Mouse (Mus musculus) hematopoietic stem cell, adult 5-6 weeks (primary cell): ENCODE data around the gene Fam213b. TPM values are rescaled to one million over a fixed set of nuclear protein-coding genes. Genes with fewer than 3 reads are reported as not detected.
A peak's percentile ranks its signal among the peaks of the same experiment; 100 is the strongest.

ENCODE experiments used
- ATAC-seq, 2 experiments: fragments of 125-278 bp in 1 of 2; replicated peaks in 1 of 2; 2 replicates each; pipeline ENCODE4 v1.8.0; 2016 to 2017; ENCODE audit warnings: inconsistent platforms in 2 of 2, mild to moderate bottlenecking in 2 of 2, moderate number of reproducible peaks in 2 of 2, low read depth in 1 of 2, moderate TSS enrichment in 1 of 2; ENCODE audit not compliant: low FRiP score in 2 of 2, poor library complexity in 2 of 2, severe bottlenecking in 2 of 2, insufficient read depth in 1 of 2, low TSS enrichment in 1 of 2
- total RNA-seq: library from RNA; stranded (forward); fragments of 172-1452, 232-1000 nt; gene quantifications from 2 replicates; pipeline ENCODE4 v1.2.3, GENCODE M21; 2017

Fam213b gene
- total RNA-seq, 1 experiment from 2014 or later, result 2.0 TPM

- no peak for ATAC-seq
These were observed 1.1 kb downstream of the Fam213b start for GRCm38 (mm10) chr4:154897676-154898465.

GRCm38 (mm10) chr4:154895549-154895948 lies 3.4 kb downstream of the Fam213b start:
- no peak for ATAC-seq

DNA sequence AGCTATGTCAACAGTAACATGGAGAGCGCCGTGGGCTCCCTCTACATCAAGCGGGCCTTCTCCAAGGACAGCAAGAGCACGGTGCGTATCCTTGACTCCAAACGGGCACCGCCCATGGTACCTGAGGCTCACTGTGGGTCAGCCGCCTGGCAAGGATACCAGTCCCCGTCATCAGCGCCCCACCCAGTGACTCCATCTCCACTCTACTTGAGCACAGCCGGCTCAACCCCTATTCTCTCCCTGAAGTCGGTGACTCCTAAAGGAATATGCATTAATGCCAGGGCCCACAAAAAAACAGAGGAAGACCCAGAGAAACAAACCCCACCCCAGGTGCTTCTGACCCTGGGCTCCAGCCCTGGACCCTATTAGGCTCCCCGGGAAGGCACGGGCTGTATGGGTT lies 8.0 kb downstream of the Fam213b start:
- no peak for ATAC-seq

GRCm38 (mm10) chr4:154887593-154888250 lies 11.2 kb downstream of the Fam213b start:
- no peak for ATAC-seq

GRCm38 (mm10) chr4:154886876-154887592 lies 11.9 kb downstream of the Fam213b start:
- no peak for ATAC-seq

- no peak for ATAC-seq
These were observed 13.5 kb downstream of the Fam213b start for GRCm38 (mm10) chr4:154885416-154885815.

DNA sequence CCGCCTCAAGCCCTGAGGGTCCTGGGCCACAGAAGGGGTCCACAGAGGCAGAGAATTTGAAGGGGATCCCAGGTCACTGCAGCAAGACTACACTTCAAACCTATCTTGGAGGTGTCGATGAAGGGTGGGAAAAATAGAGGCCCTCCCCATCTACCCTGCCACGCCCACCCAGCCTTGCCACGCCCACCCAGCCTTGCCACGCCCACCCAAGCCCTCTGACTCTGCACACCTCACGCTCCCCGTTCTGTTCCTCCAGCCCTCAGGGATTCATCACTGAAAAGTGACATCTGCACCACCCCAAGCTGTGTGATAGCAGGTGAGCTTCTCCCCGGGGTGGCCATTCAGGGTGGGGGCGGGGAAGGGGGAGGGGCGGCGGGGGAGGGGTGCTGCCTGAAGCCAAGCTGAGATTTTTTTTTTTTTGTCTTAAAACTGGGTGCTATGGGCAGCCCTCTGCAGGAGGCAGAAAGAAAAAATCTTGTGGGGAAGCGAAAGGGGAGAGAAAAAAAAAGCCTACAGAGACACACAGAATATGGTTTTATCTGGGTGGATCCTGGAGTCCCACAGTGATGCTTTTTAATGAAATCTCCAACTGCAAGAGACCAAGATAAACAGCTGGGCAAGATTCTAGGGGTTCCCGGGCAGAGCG lies 16.8 kb downstream of the Fam213b start:
- ATAC-seq, result no peak

GRCm38 (mm10) chr4:154880730-154881129 lies 18.2 kb downstream of the Fam213b start:
- peak in 1 of 2 experiments; percentile 21; a peak in 1 of 4 replicates for ATAC-seq

DNA sequence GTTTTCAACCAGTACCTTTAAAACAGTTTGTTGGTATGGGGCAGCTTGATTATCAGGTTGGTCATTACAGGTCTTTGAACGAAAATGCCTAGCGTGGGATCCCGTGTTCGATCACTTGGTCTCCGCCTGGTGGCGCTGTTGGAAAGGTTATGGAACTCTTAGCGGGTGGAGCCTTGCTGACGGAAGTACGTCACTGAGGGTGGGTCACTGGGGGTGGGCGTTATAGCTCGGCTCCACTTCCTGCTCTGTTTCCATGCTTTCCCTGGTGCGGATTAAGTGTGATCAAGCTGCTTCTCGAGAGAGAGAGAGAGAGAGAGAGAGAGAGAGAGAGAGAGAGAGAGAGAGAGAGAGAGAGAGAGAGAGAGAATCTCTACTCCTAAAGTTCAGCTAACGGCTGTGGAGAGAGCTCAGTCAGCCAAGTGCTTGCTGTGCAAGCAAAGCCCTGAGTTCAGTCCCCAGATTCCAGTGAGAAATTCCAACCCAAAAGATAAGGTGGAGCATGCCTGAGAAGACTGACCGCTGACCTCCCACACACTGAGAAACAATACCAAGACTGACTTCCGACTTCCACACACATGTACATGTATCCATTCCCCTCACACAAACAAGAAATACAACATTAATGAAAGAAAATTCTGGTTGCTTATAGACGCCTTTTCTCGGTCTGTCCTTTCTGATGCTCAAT lies 20.9 kb downstream of the Fam213b start:
- ATAC-seq, result peak; percentile 94 to 98

DNA sequence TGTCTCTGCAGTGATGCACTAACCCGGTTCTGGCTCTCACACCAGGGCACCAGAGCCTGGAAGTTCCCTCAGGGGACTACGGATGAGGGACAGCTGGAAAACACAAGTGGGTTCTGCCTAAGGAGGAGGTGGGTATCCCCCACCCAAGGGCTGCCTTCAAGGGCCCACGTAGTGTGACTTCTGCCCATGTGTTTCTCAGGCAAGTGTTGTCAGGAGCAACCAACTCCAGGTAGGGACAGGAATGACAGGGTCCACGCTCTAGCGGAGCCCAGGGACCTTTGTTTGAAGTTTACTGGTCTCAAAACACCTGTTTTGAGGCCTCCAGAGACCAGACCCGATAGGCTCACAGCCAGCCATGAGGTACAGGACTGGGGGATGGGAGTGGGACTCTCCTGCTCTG lies 25.7 kb downstream of the Fam213b start:
- no peak for ATAC-seq

- ATAC-seq, result peak in 1 of 2 experiments; percentile 18; a peak in 1 of 4 replicates
These were observed 27.1 kb downstream of the Fam213b start for GRCm38 (mm10) chr4:154871757-154872251.

DNA sequence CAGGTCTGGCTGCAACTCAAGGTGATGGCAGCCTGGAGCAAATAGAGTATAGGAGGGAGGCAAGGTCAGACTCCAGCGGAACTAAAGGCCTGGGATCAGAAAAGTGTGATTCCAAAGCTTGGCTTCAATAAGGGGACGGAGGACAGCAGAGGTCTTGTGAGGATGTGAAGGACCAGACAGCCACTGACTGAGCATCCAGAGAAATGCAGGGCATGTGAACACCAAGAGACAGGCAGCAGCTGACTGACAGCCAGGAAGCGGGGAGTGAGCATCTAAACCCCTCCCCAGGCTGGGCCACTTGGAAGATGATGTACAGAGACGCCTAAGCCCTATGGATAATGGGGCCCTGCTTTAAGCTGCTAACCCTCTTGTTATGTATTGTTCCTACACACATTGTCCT lies 28.2 kb downstream of the Fam213b start:
- no peak for ATAC-seq

GRCm38 (mm10) chr4:154869440-154869839 lies 29.5 kb downstream of the Fam213b start, which contains the start of gene Mmel1:
Gene Mmel1, plus strand, starts transcription at chr4:154869585.
- no peak for ATAC-seq

GRCm38 (mm10) chr4:154867257-154867656 lies 31.7 kb downstream of the Fam213b start:
- no peak for ATAC-seq

DNA sequence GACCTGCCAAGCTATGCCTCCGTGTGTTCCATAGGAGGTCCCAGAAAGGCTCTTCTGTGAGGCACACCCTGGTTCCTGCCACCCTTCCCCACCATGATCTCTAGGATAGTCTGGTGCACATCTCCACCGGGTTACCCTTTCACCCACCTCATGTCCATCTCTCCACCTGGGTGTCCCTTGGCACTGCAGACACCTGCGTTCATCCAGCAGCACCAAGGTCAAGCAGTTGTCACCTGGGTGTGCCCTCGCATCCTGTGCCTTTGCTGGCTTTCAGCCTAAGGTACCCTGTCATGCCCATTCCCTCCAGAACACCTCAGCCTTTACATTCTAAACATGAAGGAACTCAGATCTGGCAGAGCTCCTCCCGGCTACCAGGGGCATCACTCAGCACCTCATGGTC lies 32.5 kb downstream of the Fam213b start:
- no peak for ATAC-seq

- ATAC-seq, result no peak
These were observed 33.8 kb downstream of the Fam213b start for GRCm38 (mm10) chr4:154864961-154865760.
